Mouse (Mus musculus): ENCODE results near the gene Cdcp2.

Cdcp2 gene

DNA sequence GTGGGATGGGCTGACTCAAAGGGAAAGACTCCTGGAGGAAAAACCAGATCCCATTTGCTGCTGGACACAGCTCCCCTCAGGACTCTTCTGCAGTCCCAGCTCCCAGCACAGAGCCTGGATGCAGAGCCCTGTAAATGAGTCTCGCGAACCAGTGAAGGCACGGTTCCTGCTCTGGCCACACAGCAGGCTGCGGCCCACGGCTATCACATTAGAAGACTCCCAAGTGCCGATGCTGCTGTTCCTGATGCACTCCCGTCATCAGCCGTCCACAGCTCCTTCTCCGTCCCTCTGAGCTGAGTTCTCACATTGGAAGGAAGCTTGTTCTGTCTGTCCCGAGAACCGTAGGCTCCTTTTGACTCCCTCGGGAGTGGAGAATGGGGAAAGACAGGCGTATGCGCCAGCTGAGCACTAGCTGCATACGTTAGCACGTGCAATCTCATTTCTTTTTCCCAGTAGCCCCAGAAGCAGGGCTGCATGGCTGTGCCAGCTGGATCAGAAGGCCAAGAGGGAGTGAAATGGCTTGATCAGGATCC is at the start of gene Cdcp2:
Gene Cdcp2, plus strand, starts transcription at position 51 of the 533 bp plus-strand sequence.
- in situ Hi-C loops (cut with MseI, MboI): no loop called here

DNA sequence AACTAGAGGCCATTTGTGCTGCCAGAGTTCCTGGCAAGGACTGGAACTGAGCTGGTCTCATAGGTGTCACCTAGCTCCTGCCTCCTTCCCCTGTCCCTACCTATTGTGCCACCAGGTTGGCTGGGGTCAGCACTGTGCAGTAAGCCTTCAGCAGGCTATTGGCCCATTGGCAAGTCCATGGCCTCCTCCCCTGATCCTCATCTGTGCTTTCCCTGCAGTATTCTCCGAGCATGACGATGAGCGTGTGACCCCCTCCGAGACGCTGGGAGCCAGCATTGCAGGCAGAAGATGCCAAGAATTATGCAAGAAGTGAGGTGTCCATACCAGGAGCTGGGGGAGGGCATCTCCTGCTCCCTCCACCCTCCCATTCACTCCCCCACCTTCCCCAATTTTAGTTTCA is 48.9 kb upstream of the Cdcp2 start:
- in situ Hi-C loops (cut with MseI, MboI): no loop called here

DNA sequence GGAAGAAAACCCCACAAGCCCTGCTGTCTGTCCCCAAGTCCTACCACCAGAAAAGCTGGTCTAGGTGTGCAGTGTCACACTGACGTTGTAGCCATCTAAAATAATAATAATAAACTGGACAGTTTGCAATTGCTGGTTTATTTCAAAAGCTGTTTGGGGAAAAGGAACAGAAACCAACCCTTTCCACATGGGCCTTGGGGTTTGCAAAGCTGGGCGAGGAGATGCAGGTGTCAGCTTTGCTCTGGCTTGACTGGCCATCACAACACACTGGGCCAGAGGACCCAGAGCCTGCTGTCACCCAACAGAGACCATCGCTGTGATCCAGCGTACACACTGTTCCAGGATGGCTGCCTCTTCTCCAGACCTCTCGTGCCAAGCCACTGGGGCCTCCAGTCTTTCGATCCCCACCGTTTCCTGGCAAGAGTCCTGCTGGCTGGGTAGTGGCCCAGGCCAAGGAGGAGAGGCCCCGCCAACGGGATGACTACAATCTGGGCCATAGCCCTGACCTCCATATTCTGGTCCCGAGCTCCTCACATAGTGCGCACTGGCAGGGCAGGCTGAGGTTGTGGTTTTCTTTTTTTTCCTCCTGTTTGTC is 48.0 kb upstream of the Cdcp2 start:
- in situ Hi-C loops (cut with MseI, MboI): no loop called here

GRCm38 (mm10) chr4:107051889-107052288 is 44.8 kb upstream of the Cdcp2 start:
- in situ Hi-C loops (cut with MseI, MboI): no loop called here

DNA sequence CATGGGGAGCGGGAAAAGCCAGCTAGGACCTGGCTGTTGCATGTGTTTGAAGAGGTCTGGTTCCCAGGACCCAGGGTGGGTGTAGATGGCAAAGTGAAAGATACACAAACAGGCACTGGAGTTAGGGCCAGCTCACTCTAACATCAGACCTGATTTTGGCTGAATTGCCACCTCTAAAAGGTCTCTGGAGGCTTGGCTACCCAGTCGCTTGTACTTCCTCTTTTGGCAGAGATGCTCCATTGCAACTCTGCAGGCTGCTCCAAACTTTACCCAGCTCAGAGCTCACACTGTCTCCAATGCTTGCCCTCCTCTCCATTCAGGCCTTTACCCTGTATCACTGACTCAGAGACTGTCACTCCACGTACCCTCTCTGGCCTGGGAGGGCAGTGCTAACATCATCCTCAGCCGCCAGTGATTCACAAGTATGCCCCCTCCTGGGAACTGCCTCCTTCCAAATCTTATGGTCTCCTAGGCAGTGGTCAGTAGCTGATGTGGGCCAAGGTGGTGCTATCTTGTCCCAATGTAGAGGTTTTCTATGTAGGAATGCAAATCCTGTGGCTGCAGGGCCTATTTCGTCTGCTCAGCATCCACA is 43.6 kb upstream of the Cdcp2 start:
- in situ Hi-C loops (cut with MseI, MboI): no loop called here

DNA sequence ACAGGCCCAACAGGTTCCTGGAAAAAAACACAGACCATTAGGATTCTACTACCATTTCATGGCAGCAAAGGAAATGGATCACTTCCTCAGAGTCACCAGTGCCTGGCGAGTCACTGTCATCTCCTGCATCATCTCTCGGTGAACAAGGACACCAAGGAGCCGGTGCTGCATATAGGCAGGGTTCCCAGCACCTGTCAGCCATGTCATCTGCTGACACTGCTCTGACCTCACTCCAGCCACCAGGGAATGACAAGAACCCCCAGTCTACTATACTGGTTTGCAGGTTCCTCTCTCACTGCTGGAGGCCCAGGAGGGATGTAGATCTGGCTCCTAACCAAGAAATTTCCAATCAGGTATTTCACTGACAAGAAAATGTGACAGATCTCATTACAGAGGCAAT is 40.6 kb upstream of the Cdcp2 start:
- in situ Hi-C loops (cut with MseI, MboI): no loop called here

GRCm38 (mm10) chr4:107058346-107058745 is 38.3 kb upstream of the Cdcp2 start:
- in situ Hi-C loops (cut with MseI, MboI): no loop called here

DNA sequence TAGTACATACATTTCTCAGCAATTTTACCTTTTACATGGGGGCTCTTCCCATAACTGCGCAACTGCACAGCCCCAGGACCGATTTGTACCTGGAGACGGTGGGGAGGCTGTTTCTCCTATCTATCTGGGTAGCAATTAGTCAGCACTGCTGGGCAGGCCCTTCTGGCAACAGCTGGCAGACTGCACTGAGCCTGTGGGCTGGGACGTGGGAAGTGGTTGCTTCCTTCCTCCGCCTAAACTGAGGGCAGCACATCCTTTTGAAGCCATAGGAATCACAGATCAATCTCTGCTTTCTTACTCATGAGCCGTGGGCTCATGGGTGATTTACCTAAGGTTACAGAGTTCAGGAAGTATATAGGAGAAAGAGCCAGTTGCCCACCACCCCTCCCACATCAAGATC is 37.9 kb upstream of the Cdcp2 start:
- in situ Hi-C loops (cut with MseI, MboI): no loop called here

DNA sequence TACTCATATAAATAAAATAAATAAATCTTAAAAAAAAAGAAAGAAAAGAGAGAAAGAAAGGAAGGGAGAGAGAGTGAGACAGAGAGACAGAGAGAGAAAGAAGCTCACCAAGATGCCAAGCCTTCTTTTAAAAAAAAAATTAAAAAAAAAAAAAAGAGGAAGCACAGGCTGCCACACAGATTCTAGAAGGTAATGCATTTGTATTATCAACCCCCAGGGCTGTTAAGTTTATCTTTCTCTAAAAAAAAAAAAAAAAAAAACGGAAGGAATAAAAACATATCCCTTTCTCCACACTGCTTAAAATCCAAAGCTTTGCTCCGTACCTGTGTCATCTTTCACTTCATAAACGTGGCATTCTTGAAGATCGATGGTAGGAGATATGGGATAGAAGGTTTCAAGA is 35.1 kb upstream of the Cdcp2 start:
- in situ Hi-C loops (cut with MseI, MboI): no loop called here

DNA sequence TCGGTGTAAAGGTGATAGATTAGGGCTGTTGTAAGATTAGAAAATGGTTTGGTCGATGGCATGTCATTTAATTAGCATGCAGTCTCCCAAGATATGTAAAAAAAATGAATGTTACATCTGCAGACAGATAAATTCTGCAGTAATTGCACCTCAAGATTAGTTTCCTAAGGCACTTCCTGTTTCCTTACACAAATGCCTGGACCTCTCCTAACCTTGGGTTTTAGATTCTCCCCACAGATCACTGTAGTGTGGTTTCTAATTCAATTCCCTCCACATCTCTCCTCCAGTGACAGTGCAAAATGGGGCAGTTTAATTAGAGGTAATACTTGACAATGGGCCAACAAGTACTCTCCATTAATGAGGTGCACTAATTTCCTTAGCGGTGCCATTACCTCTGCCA is 33.5 kb upstream of the Cdcp2 start:
- in situ Hi-C loops (cut with MseI, MboI): no loop called here

DNA sequence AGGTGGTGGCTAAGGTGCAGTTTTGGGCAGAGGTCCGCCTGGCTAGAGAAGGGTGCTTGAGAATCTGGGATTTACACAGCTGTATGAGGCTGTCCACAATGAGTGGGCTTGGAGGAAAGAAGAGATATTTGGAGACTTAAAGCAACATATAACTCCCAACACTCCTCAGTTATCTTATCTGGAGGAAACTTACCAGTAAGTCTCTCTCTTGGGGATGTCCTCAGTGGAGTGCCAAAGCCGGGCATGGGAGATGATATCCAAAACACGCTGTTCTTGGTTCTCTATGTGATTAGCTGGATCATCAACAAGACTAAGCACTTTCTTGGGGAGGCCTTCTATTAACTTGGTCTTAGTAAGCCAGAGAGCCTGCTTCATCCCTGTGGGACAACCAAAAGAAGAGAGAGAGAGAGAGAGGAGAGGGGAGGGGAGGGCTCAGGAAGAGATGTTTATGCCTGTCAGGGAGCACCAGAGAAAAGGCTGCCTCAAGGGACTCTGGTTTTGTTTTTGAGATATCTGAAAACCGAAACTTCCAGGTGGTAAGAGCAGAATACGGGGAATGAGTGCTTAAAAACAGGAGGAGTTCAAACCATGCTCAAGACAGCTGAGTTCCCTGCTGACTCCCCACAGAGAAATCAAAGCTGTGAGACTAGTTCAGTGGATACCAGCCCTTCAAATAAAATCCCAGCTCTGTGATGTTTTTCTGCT is 32.1 kb upstream of the Cdcp2 start:
- in situ Hi-C loops (cut with MseI, MboI): no loop called here

GRCm38 (mm10) chr4:107066252-107067124 is 30.2 kb upstream of the Cdcp2 start, which contains the start of the genes Mrpl37 and Cyb5rl:
Mrpl37 (minus strand) TSS chr4:107066868.
Cyb5rl (plus strand) TSS chr4:107066988.
- in situ Hi-C loops (cut with MseI, MboI): no loop called here

DNA sequence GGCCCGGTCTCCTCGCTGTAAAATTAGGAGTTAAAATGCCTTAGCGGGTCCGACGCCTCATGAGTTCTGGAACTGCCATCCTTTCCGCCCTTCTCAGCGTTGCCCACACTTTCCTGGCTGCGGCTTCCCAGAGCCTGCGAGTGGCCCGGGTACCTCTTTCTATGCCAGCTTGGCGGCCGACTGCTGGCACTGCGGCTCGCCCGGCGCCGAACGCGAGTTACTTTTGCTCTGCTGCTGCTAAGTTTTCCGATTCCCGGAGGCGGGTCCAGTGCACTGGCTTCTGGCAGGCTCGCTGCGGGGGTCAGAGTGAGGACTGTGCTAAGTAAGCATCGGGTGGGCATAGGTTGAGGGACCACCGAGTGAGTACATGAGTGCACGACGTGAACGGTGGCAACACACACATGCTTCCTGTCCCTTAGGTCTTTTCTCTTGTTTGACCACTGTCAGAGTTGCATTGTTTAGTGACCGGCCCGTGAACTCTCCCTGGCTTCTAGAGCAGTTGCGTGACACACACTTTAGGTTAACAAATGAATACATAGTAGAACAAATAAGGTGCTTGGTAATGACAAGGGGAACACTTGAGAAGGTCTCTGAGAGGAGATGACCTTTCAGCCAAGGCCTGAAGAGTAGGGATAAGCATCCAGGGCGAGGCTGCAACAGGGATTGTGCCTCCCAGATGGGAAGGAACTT is 29.4 kb upstream of the Cdcp2 start:
- in situ Hi-C loops (cut with MseI, MboI): no loop called here

DNA sequence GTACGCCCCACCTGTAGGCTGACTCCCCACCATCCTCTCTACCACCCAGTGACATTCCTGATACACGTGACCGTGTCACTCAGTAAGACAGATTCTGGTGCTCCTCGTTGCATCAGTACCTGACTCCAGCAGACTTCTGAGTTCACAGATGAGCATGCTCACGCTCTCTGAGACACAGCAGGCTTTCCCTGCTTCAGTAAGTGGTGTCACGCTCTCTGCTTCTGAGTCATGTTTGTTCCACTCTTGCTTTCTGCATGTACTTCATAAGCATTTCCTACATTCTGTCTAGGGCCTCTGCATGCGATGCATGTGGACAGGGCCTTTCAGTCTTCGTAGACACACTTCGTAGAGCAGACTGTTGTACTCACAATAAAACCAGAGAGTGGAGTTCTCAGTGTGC is 24.3 kb upstream of the Cdcp2 start:
- in situ Hi-C loops (cut with MseI, MboI): no loop called here

DNA sequence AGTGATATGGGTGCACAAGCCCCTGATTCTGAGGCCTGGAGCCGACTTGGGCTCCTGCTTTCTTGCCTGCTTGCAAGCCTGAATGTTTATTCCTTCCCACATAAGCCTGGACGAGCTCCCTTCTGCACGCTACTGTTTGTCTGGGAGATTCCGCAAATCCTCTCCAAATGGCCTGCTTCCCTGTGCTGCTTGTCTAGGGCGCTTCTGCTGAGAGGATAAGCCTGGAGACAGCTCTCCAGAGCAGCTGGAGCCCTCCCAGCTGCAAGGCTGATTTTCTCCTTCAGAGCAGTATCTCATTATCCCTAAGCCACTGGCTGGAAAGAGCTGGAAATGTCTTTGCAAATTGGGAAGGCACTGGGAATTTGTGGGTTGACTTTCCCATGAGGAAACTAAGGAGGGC is 21.2 kb upstream of the Cdcp2 start:
- in situ Hi-C loops (cut with MseI, MboI): no loop called here

- in situ Hi-C loops (cut with MseI, MboI): no loop called here
These were observed 17.8 kb upstream of the Cdcp2 start for GRCm38 (mm10) chr4:107078894-107079293.

DNA sequence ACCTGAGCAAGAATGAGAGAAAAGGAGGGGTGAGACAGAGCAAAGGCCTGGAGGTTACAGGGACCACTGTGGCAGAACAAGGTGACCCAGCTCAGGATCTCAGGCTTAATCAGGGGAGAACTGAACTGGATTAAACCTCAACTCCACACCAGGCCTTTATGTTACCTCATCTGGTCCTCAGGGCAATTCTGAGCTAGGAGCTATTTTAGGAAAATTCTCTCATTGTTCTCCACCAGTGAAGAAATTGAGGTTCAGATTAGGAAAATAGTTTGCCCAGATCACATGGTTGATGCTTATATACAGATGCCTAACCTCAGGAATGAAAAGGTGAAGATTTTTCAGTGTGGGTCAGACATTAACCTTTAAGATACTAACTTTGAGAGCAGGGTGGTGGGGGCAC is 17.0 kb upstream of the Cdcp2 start:
- in situ Hi-C loops (cut with MseI, MboI): no loop called here

- in situ Hi-C loops (cut with MseI, MboI): no loop called here
These were observed 14.5 kb upstream of the Cdcp2 start for GRCm38 (mm10) chr4:107082185-107082584.

GRCm38 (mm10) chr4:107083126-107083525 is 13.6 kb upstream of the Cdcp2 start:
- in situ Hi-C loops (cut with MseI, MboI): no loop called here

DNA sequence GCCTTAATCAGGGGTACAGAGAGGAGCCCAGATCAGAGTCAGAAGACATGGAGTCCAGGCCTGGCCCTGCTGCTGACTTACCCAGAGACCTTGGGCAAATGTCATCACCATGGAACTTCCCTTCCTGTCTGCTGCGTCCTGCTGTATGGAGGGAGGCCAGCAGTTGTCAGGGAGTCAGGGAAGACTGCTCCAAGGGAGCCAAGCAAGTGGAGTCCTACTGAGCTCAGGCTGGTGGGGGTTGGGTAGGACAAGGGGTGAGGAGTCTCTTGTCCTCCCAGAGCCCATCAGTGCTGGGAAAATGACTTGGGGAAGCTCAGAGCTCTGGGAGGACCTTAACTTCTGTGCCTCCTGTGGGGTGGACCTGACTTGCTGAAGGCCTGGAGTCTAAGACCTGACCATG is 12.3 kb upstream of the Cdcp2 start:
- in situ Hi-C loops (cut with MseI, MboI): no loop called here

- in situ Hi-C loops (cut with MseI, MboI): no loop called here
These were observed 11.8 kb upstream of the Cdcp2 start for GRCm38 (mm10) chr4:107084858-107085257.

All from mouse trophoblast stem cell (cell line).